Mouse (Mus musculus) A20 (cell line): ENCODE measurements around the gene Klhl29.

Experiments used
- DNase-seq: peaks from one replicate; pipeline ENCODE4 v3.0.0-alpha.2; 2011; ENCODE audit warnings: low read depth, low spot score

Klhl29 gene

GRCm38 (mm10) chr12:5187773-5188333 lies 187.6 kb downstream of the Klhl29 start:
- DNase-seq, result no peak

- no peak for DNase-seq
Observed at GRCm38 (mm10) chr12:5186645-5187044, 188.8 kb downstream of the Klhl29 start.

- no peak for DNase-seq
Observed at GRCm38 (mm10) chr12:5185603-5186002, 189.9 kb downstream of the Klhl29 start.

- no peak for DNase-seq
Observed at GRCm38 (mm10) chr12:5182586-5182985, 192.9 kb downstream of the Klhl29 start.

GRCm38 (mm10) chr12:5182165-5182564 lies 193.3 kb downstream of the Klhl29 start:
- no peak for DNase-seq

GRCm38 (mm10) chr12:5176716-5177341 lies 198.7 kb downstream of the Klhl29 start:
- no peak for DNase-seq

GRCm38 (mm10) chr12:5166141-5166540 lies 209.3 kb downstream of the Klhl29 start:
- DNase-seq, result no peak

- no peak for DNase-seq
Observed at GRCm38 (mm10) chr12:5165411-5165810, 210.1 kb downstream of the Klhl29 start.

- DNase-seq, result no peak
Observed at GRCm38 (mm10) chr12:5162672-5163071, 212.8 kb downstream of the Klhl29 start.

- DNase-seq, result no peak
Observed at GRCm38 (mm10) chr12:5161631-5162030, 213.9 kb downstream of the Klhl29 start.

GRCm38 (mm10) chr12:5157931-5158481 lies 217.5 kb downstream of the Klhl29 start:
- no peak for DNase-seq

GRCm38 (mm10) chr12:5157021-5157681 lies 218.3 kb downstream of the Klhl29 start:
- DNase-seq, result no peak

GRCm38 (mm10) chr12:5155177-5155576 lies 220.3 kb downstream of the Klhl29 start:
- DNase-seq, result no peak

- no peak for DNase-seq
Observed at GRCm38 (mm10) chr12:5151859-5152258, 223.6 kb downstream of the Klhl29 start.

- no peak for DNase-seq
Observed at GRCm38 (mm10) chr12:5147346-5148035, 228.0 kb downstream of the Klhl29 start.

GRCm38 (mm10) chr12:5143903-5144781 lies 231.3 kb downstream of the Klhl29 start:
- no peak for DNase-seq

GRCm38 (mm10) chr12:5143224-5143623 lies 232.3 kb downstream of the Klhl29 start:
- DNase-seq, result no peak

GRCm38 (mm10) chr12:5142776-5143175 lies 232.7 kb downstream of the Klhl29 start:
- peak; percentile 36 for DNase-seq

- DNase-seq, result no peak
Observed at GRCm38 (mm10) chr12:5141040-5141439, 234.4 kb downstream of the Klhl29 start.

- DNase-seq, result no peak
Observed at GRCm38 (mm10) chr12:5139302-5139701, 236.2 kb downstream of the Klhl29 start.

- DNase-seq, result peak; percentile 47
Observed at GRCm38 (mm10) chr12:5136300-5136699, 239.2 kb downstream of the Klhl29 start.
